Mouse (Mus musculus): Measurements from ENCODE around the gene Thbs3.

The Thbs3 gene

GRCm38 (mm10) chr3:89214681-89215411 lies at the start of gene Thbs3:
Gene Thbs3 (plus strand): TSS chr3:89215180.
- DNase-seq (ENCODE audit: low read depth, low spot score), result peak; percentile 46

DNA sequence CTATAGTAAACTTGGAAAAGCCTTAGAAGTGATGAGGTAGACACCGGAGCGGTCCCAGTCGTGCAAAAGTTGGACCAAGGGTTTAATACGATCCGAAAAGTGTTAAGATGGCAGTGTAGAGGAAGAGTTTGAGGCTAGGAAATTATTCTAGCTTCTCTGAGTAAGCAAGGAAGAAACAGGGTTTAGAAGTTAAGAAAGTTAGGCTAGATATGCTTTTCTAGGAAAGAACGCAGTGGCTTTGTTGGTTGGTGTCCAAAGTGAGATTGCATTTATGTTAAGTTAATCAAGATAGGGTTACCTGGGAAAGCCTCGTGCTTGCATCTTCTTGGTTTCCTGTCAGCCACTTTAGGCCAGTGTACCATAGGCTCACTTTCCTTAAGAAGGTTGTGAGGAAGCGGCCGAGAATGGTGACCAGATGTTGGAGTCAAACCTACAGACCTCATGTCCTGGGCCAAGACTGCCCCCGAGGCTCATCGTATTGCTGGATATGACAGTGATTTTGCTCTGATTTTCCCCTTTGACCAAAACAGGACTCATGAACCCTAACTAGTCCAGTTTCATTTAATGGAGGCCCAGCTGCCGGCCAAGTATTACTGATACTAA lies 49.6 kb upstream of the Thbs3 start:
- no peak for DNase-seq (ENCODE audit: low read depth, low spot score)

- no peak for DNase-seq (ENCODE audit: low read depth, low spot score)
These were observed 48.0 kb upstream of the Thbs3 start for GRCm38 (mm10) chr3:89166945-89167344.

DNA sequence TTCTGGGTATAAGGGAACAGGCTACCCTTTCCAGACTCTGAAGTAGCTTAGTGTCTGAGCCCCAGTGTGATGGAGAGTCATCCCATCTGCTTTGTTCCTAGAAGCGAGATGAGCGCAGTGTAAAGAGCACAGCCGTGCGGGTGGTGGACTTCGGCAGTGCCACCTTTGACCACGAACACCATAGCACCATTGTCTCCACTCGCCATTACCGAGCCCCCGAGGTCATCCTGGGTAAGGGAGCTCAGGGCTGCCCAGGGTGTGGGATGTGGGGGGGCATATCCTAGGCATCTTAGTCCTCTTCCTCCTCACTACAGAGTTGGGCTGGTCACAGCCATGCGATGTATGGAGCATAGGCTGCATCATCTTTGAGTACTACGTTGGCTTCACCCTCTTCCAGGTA lies 40.1 kb upstream of the Thbs3 start:
- DNase-seq (ENCODE audit: low read depth, low spot score), result no peak

GRCm38 (mm10) chr3:89175544-89175943 lies 39.4 kb upstream of the Thbs3 start:
- DNase-seq (ENCODE audit: low read depth, low spot score), result no peak

DNA sequence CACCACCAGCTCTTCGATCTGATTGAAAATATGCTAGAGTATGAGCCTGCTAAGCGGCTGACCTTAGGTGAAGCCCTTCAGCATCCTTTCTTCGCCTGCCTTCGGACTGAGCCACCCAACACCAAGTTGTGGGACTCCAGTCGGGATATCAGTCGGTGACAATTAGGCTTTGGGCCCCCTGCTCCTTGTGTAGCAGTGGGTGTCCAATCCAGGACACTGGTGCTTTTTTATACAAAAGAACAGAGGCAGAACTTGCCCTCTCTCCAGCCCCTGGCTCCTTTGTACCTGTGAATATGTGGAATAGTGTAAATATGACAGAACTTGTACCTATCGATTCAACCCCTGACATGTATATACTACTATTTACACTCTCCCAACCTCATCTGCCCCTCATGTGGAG lies 38.6 kb upstream of the Thbs3 start:
- no peak for DNase-seq (ENCODE audit: low read depth, low spot score)

GRCm38 (mm10) chr3:89177242-89178106 lies 37.5 kb upstream of the Thbs3 start, which contains the start of gene Scamp3:
Gene Scamp3 (plus strand): TSS chr3:89177473.
- DNase-seq (ENCODE audit: low read depth, low spot score), result peak; percentile 99

GRCm38 (mm10) chr3:89178107-89178385 lies 36.9 kb upstream of the Thbs3 start:
- DNase-seq (ENCODE audit: low read depth, low spot score), result no peak

DNA sequence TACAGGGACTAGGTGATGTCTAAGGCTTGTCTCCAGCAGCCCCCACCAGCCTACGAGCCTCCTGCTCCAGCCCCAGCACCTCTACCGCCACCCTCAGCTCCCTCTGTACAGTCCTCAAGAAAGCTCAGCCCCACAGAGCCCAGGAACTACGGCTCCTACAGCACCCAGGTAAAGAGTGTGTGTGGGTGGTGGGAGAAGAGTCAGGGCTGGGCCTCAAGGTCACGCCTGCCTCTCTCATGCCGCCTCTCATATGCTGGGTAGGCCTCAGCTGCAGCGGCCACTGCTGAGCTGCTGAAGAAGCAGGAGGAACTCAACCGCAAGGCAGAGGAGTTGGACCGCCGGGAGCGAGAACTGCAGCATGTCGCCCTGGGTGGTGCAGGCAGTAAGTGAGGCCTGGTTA lies 35.9 kb upstream of the Thbs3 start:
- no peak for DNase-seq (ENCODE audit: low read depth, low spot score)

DNA sequence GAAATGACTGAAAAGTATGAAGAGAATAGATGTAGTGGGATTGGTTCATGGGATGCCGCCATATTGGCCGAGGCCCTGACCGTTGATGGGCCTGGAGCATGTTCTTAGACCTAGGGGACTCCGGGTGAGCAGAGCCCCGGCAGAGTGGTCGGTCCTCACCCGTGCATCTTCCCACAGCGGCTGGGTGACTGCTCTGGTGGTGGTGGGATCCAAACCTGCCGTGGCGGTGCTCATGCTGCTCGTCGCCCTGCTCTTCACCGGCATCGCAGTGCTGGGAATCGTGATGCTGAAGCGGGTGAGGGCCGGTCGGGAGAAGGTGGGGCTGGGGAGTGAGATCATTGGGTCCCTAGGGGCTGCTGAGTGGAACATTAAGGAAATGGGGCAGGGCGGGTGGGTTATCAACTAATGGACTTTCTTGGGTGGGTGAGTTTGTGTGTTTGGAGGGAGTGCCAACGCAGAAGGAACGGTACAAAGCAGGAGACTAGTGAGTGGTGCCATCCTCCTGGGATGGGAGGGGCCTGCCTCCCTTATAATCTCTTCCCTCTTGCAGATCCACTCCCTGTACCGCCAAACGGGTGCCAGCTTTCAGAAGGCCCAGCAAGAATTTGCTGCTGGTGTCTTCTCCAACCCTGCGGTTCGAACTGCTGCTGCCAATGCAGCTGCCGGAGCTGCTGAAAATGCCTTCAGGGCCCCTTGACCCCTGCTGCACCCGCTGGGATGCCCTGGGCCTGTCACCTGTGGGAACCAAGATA lies 33.1 kb upstream of the Thbs3 start:
- DNase-seq (ENCODE audit: low read depth, low spot score), result no peak

DNA sequence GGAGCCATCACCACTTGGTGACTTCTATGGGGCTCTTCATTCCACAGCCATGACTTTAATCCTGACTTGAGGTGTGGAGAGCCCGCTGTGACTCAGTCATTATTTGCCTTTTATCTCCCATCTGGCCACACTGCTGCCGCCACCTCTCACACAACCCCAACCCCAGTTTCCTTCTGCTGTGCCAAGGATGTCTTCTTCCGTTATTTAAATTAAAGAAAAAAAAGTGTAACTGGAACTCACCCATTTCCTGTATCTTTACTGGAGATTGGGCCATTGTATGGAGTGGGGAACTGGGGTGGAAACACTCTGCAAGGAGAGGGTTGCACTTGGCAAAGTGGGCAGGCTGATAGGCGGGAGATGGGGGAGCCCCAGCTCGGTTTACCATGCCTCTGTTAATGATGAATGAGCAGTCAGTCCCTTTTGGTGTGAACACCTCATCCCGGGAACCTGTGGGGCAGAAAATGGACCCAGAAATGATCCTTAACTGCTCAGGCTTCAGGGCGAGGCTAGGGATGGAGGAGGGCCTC lies 32.4 kb upstream of the Thbs3 start:
- no peak for DNase-seq (ENCODE audit: low read depth, low spot score)

GRCm38 (mm10) chr3:89183058-89183958 lies 31.7 kb upstream of the Thbs3 start, which contains the start of gene Fam189b:
Gene Fam189b (plus strand): TSS chr3:89183143.
- DNase-seq (ENCODE audit: low read depth, low spot score), result peak; percentile 98

- peak; percentile 39 for DNase-seq (ENCODE audit: low read depth, low spot score)
These were observed 31.0 kb upstream of the Thbs3 start for GRCm38 (mm10) chr3:89183959-89184315.

GRCm38 (mm10) chr3:89187197-89187596 lies 27.8 kb upstream of the Thbs3 start:
- no peak for DNase-seq (ENCODE audit: low read depth, low spot score)

- DNase-seq (ENCODE audit: low read depth, low spot score), result no peak
These were observed 27.1 kb upstream of the Thbs3 start for GRCm38 (mm10) chr3:89187690-89188477.

DNA sequence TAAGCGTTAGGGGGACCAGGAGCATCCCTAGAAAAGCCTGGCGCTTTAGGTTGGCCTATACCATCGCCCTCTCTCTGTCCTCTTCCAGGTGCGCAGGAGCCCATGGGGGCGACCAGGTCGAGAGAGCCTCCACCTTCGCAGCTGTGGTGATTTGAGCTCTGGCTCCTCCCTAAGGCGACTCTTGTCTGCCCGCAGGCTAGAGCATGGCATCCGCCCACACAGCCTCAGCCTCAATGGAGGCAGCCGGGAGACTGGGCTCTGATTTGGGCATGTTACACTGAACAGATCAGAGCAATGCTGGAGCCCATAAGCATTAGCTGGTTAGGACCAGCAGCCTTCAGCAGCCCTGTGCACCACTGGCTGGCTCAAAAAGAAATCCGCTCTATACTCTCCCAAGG lies 26.5 kb upstream of the Thbs3 start:
- peak; percentile 29 for DNase-seq (ENCODE audit: low read depth, low spot score)

DNA sequence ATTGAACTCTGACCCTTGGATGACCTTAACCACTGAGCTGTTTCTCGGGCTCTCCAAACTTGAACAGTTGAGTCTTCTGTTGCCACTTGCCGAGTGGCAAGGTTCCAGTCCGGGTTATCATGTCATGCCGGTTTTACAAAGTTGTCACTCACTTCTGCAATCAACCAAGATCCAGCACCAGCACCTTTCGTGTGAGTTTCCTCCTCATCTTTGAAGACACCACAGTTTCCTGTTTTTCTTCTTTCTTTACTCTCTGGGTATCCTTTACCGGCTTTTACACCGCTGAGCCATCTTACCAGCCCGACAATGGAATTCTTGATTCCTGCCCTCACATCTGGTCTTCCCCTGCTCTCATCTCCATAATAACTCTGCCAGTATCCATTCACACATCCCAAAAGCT lies 24.5 kb upstream of the Thbs3 start:
- no peak for DNase-seq (ENCODE audit: low read depth, low spot score)

DNA sequence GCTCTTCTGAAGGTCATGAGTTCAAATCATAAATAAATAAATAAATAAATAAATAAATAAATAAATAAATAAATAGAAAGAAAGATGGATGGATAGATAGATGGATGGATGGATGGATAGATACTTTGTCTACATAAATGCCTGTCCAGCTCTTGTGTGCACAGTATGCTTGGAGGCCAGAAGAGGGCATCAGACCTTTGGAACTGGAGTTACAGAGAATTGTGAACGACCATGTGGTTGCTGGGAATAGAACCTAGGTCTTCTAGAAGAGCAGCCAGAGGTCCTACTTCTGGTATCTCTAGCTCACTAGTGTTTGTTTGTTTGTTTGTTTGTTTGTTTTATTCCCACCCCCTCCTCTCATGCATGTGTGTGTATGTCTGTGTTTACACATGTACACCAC lies 21.6 kb upstream of the Thbs3 start:
- DNase-seq (ENCODE audit: low read depth, low spot score), result no peak

DNA sequence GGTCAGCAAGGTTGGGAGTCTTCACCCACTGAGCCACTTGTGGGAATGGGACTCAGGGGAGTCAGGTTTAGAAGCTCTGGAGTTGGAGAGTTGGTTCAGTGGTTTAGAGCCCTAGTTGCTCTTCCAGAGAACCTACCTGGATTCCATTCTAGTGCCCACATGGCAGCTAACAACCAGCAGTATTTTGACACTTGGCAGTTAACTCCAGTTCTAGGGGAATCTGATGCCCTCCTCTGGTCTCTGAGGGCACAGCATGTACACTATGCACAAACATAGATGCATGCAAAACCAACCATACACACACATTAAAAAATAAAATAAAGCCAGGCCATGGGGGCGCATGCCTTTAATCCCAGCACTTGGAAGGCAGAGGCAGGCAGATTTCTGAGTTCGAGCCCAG lies 21.1 kb upstream of the Thbs3 start:
- DNase-seq (ENCODE audit: low read depth, low spot score), result peak; percentile 33

All from brain, adult 2 months (tissue).